Mouse (Mus musculus) gonadal fat pad, adult 2 months (tissue): ENCODE measurements around the gene Aloxe3. TPM values are rescaled to one million over a fixed set of nuclear protein-coding genes. Genes with fewer than 3 reads are reported as not detected.

Experiments
- DNase-seq: peaks from one replicate; pipeline ENCODE4 v3.0.0-alpha.2; 2012; ENCODE audit warnings: low read depth
- polyA plus RNA-seq: library from polyadenylated mRNA; depleted of rRNA; stranded (reverse); fragments of >200 nt; gene quantifications from 2 replicates; pipeline ENCODE4 v1.2.3, GENCODE M21; 2012

The Aloxe3 gene
- polyA plus RNA-seq, 1 experiment, result 4.9 TPM

DNA sequence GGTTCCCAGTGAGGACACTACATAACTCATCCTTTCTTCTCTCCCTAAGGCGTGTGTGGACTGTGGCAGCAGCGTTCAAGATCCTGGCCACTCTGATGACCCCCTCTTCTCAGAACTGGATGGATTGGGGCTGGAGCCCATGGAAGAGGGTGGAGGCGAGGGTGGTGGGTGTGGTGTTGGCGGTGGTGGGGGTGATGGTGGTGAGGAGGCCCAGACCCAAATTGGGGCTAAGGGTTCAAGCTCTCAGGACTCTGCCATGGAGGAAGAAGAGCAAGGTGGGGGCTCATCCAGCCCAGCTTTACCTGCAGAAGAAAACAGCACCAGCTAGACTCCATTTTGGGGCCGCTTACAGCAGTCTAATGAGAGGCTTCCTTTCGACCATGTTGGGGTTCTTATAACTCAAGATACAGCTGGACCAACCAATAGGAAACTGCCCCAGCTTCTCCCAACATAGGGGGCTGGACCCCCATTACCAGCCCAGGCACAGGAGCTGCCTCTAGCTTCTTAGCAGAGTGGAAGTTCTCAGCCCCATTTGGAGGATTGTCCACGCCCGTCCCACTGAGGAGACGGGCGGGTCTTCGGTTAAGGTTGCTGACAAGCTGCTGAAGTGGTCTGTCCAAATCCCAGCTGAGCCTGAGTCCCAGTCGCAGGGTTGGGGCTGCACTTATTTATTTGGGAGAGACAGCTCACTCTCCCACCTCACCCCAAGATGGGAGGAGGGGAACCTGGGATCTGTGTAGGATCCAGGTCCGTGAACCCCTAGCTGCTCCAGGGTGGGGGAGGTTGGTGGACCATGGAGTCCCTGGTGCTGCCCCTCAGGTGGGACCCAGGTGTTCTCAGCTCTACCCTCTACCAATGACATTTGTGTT lies 16.4 kb upstream of the Aloxe3 start:
- DNase-seq, result no peak

DNA sequence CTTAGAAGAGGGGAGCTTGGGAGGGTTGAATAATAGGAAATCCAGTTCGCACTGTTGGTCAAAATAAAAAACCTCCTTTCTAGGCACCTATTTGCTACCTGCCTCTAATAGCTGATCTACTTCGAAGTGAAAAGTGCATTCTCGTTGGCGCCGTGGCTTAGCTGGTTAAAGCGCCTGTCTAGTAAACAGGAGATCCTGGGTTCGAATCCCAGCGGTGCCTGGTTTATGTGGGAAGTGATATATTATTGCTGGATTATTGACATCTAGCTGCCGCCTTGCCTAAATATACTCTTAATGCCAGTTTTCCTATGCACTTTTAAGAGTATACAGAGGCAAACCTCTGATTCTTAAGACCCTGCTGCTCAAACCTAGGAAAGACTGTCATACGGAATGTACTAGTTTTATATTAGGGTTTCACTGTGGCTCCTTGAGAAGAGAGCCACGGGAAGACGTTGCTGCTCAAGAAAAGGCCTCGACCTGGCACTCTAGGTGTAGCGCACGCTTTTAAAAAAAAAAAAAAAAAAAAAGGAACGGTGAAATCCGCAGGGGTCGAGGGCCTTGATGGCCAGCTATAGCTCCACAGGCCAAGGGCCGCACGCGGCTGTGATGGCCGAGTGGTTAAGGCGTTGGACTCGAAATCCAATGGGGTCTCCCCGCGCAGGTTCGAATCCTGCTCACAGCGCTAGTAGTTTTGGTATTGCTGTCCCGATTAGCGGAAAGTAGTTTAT lies 15.2 kb upstream of the Aloxe3 start:
- no peak for DNase-seq

DNA sequence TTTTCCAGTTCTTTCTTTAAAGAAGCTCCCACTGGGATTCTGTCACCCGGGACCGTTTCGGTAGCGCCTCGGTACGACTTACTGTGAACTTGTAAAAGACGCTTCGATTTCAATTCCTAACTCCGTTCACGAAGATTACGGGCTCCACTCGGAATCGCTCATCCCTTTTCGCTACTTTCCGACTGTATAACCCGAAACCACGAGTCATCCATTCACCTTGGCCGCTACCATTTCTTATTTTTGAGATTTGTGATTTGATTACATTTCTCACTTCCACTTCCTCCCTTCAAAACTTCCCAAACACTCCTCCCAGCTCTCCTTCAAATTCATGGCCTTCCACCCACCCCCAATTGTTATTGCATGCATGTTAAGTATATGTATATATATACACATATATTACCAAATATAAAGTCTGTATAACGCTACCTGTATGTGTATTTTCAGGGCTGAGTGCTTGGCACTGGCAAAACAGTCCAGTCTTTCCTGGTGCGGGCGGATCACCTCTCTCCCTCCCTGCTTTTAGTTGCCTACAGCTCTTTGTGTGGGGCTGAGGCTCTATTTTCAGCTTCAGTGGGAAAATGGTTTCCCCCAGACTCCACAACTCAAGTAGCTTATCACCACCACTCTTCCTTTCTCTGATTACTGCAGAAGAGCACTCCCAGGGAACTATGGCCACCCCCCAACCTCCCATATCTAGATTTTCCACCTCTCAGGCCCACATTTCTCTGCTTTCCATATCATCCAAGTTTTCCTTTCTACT lies 14.5 kb upstream of the Aloxe3 start:
- no peak for DNase-seq

DNA sequence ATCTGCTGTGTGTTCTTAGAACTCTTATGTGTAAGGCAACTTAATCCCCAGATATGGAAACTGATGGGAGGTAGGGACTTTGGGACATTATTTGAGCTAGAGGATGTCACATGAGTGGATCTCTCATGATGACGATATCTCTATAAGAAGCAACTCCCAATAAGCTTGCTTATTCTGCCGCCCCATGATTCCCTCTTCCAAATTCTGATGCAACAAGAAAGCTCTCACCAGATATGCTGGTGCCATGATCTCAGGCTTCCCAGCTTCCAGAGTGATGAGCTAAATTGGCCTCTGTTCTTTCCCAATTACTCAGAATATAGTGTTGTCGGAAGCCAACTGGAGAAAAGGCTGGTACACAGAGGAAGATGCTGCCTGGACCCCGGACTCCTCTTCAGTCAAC lies 13.8 kb upstream of the Aloxe3 start:
- DNase-seq, result no peak

DNA sequence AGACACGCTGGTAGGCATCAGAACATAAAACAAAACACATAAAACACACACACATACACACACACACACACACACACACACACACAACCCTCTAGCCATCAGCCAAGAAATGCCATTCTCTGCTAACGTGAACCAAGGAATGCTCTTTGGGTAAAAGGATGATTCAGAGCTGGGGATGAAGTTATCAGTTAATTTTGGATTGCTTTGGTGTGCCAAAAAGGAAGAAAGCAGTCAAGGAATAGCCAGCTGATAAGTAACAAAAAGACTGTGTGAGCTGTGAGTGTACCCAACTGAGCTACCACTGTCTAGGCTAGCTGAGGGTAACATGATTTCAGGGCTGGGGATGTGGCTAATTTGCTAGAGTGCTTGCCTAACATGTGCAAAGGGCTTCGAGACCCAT lies 11.7 kb upstream of the Aloxe3 start:
- no peak for DNase-seq

DNA sequence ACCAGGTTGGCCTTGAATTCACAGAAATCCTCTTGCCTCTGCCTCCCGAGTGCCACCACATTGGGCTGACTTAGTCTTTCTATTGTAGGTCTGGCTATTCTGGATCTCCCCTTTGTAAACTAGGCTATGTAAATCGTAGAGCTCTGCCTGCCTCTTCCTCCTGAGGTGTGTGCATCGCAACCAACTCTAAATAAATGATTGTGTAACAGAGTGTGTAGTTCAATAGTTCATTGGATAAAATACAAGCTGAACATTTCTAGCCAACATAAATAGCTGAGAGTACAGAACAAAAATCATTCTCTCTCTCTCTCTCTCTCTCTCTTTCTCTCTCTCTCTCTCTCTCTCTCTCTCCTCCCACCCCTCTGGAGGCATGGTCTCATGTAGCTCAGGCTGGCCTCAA lies 11.1 kb upstream of the Aloxe3 start:
- DNase-seq, result no peak

DNA sequence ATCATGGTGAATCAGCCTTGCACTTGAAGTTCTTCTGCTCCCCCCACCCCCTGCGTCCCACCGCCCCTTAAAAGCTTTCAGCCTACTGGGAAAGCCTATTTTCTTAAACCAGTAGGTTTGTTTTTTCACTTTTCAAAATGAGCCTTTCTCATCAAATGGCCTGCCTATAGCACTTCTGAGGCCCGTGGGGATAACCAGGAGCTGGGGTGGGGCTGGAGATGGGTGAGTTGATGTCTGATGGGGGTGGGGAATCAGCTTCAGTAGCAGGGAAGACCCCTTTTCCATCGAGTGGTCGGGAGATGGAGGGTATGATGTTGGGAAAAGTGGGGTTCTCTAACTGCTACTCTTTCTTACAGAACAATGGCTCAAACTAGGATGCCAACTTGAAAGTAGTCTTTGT lies 8.9 kb upstream of the Aloxe3 start:
- DNase-seq, result no peak

DNA sequence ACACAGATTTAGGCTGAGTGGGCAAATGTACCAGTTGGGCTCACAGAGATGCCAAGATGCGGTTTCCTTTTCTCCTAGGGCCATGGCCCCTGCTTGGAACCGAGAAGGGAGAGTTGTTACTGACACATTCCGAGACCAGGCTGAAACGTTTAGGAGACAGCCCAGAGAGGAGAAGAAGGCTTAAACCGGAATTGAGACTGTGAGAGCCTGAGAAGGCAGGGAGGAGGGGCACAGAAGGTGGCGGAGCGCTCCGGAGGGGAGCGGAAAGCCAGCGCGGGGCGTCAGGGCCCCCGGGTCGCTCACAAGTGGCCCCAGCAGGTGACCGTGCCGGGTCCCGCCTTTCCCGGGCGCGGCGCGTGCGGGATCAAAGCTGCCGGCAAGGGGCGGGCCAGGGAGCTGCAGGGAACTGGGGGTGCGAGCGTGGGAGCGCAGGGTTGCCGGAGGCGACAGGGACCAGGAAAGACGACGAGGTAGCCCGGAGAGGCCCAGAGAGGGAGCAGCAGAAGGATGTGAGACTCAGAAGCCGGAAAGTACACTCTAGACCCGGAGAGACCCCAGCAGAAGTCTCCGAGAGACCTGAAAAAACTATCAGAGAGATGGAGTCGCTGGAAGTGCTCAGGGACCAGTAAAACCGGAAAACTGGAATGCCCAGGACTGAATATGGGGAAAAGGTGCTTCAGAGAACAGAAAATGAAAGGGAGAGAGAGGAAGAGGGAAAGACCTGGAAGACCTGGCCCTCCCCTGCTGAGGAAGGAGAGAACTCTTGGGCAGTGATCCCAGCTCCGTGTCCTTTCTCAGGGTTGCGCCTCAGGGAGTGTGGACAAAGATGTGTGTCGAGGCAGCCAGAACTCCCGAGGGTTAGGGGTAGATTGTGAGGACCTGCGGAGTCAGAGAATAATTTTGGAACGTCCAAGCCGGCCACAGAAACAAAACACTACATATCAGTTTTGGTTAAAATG lies 7.7 kb upstream of the Aloxe3 start:
- DNase-seq, result no peak

DNA sequence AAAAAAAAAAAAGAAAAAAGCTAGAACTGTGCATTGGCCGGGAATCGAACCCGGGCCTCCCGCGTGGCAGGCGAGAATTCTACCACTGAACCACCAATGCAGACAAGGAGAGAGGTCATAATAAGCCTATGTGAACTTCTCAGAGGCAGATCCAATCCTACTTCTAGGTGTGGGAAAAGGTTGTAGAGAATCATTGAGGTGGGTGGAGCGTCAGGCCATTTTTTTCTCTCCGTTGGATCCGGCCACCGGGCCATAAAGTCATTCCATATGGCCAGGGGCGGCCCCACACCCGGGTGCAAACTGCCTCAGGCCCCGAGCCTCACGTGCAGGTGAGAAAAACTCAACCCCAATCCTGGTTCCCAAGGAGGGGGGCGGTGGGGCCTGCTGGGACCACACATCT lies 6.9 kb upstream of the Aloxe3 start:
- no peak for DNase-seq

DNA sequence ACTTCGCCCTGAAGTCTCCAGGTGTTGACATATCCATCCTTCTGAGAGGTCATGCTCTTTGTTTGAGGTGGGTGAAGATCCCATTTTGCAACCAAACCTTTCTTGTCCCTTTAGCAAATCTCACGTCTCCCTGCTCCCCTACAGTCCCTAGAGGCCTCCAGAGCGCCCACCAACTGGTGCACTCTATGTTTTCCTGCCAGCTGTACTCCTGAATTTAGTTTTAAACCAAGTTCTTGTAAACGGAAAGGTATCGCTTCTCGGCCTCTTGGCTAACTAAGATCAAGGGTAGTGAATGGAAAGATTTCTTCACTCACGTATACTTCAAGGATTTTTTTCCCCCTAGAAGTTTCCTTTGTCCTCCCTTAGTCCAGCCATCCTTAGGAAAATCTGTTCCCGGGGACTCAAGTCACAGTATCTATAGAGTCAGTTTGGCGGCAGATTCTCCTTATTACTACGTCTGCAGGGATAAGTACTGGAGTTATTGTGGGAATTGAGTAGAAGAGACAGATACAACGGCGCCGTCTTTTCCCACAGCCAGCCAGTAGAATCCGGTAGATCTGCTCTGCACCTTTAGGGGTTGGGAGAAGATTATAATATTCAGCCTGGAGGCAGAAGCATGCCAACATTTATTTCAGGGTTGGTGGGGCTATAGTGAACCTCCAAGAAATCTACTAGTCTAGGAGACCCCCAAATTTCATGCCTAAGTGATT lies 6.1 kb upstream of the Aloxe3 start:
- no peak for DNase-seq

DNA sequence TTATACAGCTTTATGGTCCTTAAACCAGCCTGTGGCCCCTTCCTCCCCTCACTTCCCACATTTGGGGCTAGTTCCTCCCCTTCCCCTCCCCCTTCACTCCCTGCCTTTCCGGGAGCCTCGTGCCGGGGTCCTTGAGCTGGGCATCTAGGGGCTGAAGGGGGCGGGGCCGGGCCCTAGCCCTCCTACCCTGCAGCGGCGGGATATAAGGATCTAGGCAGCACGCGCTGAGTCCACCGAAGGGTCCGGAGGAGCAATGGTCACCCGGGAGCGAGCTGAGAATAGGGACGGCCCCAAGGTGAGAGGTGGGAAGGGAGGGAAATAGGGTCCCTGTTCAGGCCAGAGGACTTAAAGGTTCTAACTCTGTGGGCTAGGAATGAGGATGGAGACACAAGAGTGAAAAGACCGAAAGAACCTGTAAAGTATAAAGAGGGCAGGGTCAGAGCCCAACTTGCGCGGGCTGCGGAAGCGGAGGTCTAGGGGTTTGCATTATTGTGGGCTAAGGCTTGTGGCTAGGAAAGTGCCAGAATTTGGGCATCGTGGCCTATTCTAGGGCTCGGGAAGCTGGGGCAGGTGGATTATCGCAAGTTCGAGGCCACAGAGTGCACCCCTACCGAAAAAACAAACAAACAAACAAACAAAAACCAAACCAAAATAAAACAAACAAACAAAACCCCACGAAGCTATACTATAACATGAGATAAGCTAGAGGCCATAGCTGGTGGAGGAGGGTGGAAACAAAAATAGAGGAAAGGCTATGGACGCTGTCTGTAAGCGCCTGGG lies 5.3 kb upstream of the Aloxe3 start, which contains the start of gene Hes7:
TSS of gene Hes7 (plus strand) at position 184 of the 780 bp plus-strand sequence.
- DNase-seq, result no peak

DNA sequence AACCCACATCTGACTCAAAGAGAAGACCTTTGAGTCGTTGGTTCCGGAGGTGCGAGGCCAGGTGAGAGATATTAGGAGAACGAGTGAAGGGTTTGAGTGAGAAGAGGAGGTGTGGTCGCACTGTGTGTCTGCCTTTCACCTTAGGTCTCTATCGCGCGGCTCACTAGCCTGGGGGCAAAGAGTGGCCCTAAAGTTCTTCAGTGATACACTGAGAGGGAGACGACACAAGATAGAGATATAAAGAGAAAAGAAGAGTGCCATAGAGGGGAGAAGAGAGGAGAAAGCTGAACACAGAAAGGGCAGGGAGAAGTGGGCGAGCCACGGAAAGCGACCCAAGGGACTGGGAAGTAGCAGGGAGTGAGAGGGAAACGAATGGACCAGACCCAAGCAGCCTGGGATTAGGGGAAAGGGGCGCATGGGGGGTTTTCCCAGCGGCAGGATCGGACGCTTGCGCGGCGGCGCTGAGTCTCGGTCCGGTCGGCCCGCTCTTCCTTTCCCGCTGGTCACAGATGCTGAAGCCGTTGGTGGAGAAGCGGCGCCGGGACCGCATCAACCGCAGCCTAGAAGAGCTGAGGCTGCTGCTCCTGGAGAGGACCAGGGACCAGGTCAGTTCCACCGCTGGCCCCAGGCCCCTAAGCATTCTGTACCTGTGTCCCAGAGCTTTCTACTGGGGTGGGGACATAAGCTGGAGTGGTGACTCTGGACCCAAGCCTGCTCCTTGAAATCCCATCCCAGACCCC lies 4.5 kb upstream of the Aloxe3 start:
- no peak for DNase-seq

DNA sequence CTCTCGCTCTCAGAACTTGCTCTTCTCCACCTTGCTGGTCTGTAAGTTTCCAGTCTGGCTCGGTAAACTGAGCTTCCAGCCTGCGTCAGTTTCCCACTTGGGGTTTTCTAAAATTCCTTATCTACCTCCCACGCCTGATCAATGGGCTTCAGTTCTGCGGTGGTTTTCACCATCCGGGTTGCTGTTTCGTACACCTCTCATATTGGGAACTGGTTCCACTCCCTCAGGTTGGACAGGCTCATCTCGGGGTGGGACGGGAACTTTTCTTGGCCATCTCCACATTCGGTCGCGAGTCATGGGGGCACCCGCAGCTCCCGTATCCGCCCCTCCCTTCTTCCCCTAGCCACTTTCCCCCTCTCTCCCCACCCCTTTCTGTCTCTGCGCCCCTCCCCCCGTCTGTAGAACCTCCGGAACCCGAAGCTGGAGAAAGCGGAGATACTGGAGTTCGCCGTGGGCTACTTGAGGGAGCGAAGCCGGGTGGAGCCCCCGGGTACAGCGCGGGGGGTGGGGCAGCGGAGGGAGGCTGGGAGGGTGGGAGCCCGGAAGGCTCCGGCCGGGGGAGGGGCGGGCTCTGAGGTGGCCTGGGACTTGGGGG lies 3.9 kb upstream of the Aloxe3 start:
- no peak for DNase-seq

DNA sequence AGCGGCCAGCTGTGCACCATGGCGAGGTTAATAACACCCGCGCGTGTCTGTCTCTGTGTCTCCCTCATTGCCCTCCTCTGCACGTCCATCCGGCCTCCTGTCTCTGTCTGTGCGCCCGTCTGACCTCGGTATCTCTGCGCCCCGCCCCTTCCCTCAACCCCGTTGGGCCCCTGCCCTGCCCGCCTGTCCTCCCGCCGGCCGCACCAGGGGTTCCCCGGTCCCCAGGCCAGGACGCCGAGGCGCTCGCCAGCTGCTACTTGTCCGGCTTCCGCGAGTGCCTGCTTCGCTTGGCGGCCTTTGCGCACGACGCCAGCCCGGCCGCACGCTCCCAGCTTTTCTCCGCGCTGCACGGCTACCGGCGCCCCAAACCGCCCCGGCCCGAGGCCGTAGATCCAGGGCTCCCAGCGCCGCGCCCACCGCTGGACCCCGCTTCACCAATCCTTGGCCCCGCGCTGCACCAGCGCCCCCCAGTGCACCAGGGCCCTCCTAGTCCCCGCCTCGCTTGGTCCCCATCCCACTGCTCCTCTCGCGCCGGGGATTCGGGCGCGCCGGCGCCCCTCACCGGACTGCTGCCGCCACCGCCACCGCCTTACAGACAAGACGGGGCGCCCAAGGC lies 3.3 kb upstream of the Aloxe3 start, which contains the start of gene 9130213A22Rik:
TSS of gene 9130213A22Rik (minus strand) at position 254 of the 616 bp plus-strand sequence.
- no peak for DNase-seq

DNA sequence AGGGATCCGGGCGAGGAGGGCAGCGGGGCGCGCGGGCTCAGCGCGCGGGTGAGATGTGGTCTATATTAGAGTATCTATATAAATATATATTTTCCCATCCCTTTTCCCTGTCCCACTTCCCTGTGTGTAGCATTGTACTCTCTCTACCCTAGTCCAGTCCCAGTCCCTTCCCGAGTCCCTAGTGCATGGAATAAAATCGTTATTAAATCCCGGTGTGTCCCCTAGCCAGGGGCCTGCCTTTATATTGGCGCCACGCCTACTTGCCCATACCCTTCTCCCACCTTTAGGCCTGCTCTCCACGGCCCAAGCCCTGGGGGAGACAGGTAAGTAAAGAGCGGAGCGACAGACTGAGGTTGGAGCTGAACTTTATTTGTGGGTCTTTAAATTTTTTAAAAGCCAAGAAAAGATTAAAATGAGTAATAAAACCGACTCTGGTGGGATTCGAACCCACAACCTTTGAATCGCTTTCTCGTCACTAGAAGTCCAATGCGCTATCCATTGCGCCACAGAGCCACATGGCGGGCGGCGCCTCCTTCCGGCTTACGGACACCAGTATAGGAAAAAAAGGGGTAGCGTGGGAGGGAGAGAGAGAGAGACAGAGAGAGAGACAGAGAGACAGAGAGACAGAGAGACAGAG lies 2.5 kb upstream of the Aloxe3 start:
- DNase-seq, result no peak

DNA sequence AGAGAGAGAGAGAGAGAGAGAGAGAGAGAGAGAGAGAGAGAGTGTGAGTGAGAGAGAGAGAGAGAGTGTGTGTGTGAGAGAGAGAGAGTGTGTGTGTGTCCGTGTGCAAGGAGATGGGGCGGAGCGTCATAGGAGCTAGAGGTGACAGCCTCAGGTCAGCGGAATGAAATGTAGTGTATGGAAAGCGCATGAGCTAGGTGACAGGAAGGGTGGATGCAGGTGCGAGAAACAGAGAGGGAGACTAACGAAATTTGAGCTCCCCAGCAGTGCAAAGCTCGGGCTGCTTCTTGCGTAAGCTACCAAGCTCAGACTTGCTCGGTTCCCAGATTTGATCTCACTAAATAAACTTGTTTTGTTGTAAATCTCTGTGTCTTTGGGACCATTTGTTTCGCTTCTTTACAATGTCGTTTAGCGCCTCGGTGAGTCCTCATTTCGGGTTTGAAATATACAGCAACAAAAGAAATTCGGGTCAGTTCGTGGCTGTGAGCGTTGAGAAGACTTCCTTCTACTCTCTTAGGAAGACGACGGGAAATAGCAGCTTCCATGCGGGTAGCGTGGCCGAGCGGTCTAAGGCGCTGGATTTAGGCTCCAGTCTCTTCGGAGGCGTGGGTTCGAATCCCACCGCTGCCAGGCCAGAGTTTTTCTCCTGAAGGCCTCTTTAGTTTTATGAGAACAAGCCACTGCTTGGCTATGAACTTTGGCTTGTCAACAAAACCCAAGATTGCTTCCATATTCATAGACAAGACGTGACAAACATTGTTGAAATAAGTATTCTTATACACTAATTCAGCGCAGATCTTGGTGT lies 1.8 kb upstream of the Aloxe3 start:
- DNase-seq, result no peak

DNA sequence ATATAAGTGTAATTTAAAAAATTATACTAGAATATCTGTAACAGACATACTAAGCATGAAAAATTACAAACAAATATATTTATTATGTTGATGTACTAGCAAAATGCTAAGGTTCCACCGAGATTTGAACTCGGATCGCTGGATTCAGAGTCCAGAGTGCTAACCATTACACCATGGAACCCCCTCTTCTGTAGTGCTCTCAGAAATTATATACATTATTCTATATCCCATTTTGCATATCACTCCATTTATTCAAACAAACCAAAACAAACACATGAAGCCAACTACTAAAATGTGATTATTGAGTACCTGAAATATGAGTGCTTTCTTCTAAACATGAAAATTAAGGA lies 1.2 kb upstream of the Aloxe3 start:
- no peak for DNase-seq
